Mouse (Mus musculus) left cerebral cortex, postnatal 10 days (tissue): ENCODE measurements around the gene Cntln. TPM values are rescaled to one million over a fixed set of nuclear protein-coding genes. Genes with fewer than 3 reads are reported as not detected.
A peak's percentile ranks its signal among the peaks of the same experiment; 100 is the strongest.

Experiments
- DNase-seq, 2 experiments: peaks; one replicate each; pipeline ENCODE4 v3.0.0; 2021 to 2022; ENCODE audit warnings: low spot score in 2 of 2, mixed read lengths in 1 of 2; ENCODE audit errors: extremely low spot score in 1 of 2
- intact Hi-C: fragments of 180-260 bp; cut with DNase I; formaldehyde crosslinking; loops from one replicate; pipeline ENCODE4 v1.15.1; 2025
- total RNA-seq, 2 experiments: library from RNA; stranded (reverse); gene quantifications; 2 replicates each; pipeline ENCODE4 v1.2.3; 2021

Gene Cntln
- total RNA-seq, 2 experiments from 2014 or later = 7.6 to 8.7 TPM

DNA sequence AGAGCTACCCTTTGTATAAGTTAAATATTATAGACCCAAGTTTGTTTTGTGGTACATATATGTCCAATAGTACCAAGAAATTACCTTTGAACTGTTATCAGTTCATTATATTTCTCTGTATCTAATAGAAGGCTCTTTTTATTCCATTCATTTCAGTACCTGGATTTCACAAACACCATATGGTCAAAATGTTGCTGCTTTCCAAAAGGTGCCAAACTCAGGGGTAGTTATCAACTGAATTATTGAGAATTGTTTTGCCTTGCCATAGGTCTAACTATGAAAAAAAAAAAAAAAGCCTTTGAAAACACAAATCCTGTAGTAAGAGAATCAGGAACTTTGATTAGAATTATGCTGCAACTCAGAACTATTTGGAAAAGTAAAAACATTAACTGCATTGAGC, 126.7 kb downstream of the Cntln start:
- no peak for DNase-seq
- intact Hi-C loops = no loop called here

DNA sequence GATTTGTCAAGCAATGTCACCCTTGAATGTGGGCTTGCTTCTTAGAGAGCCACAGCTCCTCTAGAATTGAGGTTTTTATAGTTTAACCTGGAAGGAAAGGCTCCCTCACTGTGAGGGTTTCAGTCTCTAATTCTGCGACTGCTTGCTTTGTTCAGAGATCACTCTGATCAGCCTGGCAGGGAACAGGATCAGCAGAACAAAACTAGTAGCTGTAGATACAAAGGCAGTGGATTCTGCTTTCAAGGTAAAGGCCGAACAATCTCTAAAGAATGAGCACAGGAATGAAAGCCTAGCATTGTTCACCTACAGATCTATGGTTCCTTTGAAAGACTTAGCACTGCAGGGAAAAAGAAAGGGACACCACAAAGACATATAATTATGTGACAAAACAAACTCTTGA, 161.6 kb downstream of the Cntln start:
- DNase-seq = no peak
- intact Hi-C loops = no loop called here

DNA sequence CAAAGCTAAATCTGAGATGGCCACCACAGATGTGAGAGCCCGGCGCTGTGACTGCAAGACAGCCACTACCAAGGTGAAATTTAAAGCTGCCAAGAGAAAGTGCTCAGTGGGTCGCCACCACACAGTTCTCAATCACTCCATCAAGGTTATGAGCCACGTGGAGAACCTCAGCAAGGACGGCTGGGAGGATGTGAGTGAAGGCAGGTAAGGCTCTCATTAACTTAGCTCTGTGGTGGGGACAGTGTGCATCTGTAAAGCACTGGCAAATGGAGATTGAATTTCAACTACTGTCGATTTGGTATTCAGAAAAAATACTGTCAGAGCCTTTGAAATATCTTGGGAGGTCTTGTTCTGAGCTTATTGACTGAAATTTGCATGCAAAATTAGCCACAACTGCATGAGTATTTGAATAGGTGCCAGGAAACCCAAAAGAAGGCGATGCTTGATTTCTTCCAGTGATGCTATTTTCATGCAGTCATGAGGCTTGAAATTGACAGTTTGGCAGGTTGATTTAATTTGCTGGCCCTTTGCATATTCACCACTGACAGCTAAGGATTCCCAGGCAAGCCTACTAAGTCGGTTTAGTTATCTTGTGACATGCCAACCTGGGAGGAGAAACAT, 165.9 kb downstream of the Cntln start:
- intact Hi-C loops = no loop called here
- DNase-seq = peak in 1 of 2 experiments; percentile 3

DNA sequence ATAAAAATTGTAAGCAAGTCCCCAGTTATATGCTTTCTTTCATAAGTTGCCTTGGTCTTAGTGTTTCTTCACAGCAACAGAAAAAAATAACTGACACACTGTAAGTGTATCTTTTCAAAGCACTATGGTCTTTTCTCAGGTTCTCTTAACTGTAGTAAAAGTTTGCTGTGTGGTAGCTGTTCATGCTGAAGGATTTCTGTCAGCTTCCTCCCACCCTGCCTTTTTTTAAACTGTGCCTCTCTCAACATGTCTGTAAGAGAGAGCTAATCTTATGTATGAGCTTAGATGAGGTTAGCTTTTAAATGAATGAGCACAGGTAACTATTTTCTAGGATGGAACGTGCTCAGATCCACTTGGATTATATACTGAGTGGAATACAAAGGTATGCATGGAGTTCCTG, 170.5 kb downstream of the Cntln start:
- intact Hi-C loops = no loop called here
- DNase-seq = no peak

DNA sequence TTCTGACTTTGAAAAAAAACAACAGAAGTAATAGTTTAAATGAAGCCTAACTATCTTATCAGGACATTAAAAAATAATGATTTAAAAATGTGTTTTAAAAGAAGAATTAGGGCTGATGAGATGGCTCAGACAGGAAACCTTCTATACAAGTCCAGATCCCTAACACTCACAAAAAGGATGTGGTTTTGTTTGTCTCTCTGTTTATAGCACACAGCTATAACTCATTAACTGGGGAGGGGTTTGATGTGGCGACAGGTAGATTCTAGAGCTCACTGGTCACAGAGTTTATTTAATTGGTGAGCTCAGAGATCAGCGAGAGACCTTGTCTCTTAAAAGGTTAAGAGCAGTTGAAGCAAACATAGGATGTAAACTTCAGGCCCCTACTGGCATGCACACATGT, 175.5 kb downstream of the Cntln start:
- DNase-seq = no peak
- intact Hi-C loops = no loop called here

DNA sequence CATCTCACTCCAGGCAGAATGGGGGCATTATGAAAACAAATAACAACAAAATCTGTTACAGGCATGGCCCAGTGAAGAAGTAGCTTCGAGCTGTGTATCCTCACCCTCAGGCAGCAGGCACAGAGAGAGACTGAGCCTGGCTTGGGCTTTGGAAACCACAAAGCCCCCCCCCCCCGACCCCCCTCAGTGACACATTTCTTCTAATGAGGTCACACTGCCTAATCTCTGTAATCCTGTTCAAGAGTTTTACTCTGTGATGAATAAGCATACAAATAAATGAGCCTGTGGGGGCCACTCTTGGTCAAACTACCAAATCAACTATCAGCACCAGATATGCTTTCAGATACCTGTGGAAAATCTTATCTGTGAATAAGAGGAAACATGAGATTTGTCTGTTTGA, 177.6 kb downstream of the Cntln start:
- intact Hi-C loops = no loop called here
- DNase-seq = no peak

DNA sequence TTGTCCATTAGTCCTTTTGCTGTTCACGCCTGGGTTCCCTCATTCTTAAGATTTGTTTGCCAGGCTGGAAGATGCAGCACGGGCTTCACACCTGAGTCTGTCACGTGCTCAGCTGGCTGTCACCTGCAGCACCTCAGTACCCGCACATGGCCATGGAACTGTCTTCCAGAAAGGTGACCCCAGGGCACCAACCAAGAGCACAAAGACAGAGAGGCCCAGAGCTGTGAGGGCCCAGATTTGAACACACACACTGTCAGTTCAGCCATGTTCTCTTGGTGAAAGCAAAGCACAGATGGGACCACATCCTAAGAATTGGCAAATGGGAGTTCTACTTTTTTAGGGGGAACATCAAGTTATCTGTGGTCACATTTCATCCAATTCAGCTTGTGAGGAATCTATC, 211.9 kb downstream of the Cntln start:
- intact Hi-C loops = loop anchor here (2.0 kb wide), 1 partner anchor 219 kb away; no protein-coding TSS in a partner anchor
- no peak for DNase-seq

DNA sequence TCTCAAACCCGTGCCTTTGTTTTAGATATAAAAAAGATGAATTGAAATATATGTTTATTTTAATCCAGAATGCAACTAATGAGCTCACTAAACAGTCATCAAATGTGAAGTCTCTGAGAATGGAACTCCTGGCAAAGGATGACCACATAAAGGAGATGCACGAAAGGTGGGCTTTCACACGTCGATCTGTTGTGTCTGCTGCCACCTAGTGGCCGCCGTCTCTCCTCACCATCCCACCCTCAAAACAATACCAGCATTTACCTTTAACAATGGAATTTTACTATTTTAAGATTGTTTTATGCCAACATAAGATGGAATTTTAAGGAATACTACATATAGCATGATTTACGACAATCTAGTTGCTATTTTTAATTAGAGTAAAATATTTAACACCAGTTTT, 212.6 kb downstream of the Cntln start:
- intact Hi-C loops = loop anchor here (2.0 kb wide), 1 partner anchor 220 kb away; no protein-coding TSS in a partner anchor
- DNase-seq = peak; percentile 21 to 58

DNA sequence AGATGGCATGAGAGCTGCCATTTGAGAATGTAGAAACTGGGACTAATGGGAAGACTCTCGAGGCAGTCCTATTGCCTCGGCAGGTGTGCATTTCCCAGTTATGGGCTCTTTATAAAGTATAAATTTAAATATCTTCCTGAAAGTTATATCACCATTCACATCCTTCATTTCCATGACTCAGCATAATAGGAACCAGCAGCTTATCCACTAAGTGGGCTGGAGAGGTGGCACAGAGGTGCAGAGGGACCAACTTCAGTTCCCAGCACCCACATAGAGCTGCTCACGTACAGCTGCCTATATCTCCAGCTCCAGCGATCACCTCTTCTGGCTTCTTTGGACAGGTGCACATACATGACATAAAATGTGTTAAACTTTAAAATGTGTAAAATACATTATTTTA, 218.1 kb downstream of the Cntln start:
- intact Hi-C loops = no loop called here
- no peak for DNase-seq

DNA sequence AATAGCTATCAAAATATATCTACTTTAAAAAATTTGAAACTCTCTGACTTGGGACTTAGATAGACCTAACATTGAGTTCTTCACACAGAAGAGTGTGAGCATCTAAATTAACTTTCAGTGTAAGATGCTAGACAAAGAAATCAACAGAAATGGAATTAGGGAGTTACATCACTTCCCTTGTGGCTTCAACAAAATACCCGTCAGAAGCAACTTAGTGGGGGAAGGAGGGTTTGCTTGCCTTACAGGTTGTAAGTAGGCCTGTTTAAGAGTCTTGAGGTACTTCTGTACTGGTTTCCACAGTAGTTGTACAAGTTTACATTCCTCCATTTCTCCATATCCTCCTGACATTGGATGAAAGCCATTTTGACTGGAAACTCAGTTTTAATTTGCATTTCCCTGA, 222.3 kb downstream of the Cntln start:
- DNase-seq = no peak
- intact Hi-C loops = no loop called here

DNA sequence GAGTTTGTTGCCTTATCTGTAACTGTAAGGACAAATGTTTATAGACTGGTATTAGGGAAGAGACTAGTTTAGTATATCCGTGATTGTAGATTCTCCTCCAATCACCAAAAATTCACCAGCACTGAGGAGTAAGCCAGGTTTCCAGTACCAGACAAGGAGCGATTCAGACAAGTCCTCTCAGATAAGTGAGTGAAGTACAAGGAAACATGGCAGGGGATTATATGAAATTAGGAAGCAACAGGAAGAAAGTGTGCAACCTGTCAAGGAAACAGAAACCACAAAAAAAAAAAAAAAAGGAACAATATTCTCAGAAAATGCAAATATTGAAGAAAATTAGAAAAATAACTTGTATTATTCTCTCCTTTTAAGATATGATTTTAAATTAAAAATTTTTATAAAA, 222.9 kb downstream of the Cntln start:
- intact Hi-C loops = no loop called here
- no peak for DNase-seq

DNA sequence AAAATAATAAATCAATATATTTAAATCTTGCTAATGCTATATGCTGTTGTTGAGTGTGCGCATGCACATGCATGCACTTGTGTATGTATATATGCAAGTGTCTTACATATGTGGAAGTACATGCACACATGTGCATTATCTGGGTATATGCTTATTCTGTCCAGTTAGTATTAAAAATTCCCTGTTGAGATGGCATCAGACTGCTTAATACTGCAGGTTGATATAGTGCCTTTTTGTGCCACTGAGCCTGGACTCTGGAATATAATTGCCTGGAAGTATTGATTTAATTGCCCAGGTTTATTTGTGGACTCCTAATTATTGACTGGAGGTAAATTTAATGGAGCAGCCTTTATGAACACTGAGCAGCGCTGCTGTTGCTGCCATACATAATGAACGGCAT, 236.2 kb downstream of the Cntln start:
- intact Hi-C loops = no loop called here

DNA sequence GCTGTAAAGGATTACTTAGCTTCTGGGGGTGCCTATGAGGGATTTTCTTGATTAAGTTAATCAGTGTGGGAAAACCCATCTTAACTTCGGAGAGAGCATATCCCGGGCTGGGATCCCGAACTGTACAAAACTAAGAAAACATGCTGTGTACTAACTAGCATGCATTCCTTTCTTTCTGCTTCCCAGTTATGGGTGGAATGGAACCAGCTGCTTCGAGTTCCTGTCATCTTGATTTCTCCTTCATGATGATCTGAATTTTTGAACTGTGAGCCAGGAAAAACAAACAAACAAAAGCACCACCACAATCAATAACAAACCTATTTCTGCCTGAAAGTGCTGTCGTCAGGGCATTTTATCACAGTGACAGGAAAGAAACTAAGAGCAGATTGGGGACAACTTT, 265.6 kb downstream of the Cntln start:
- DNase-seq = no peak
- intact Hi-C loops = no loop called here

More for the DNA sequence above, 236.2 kb downstream of the Cntln start:
- no peak for DNase-seq

DNA sequence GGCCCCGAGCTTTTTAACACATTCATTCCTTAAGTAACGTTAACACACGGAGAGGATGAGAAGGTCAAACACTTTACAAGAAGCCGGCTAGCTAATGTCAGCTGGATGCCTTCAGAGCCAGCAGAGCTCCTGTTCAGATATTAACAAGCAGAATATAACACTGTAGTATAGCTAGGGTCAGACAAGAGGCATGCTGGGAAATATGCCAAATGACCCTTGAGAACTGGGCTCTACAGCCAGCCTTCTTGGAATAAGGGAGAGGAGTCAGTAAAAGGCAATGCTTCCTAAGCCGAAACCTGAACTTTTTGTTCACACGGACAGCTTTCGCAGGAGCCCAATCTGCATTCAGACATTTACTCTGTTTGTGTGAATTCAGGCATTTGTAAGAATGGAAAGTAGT, 267.8 kb downstream of the Cntln start:
- intact Hi-C loops = no loop called here
- DNase-seq = no peak

DNA sequence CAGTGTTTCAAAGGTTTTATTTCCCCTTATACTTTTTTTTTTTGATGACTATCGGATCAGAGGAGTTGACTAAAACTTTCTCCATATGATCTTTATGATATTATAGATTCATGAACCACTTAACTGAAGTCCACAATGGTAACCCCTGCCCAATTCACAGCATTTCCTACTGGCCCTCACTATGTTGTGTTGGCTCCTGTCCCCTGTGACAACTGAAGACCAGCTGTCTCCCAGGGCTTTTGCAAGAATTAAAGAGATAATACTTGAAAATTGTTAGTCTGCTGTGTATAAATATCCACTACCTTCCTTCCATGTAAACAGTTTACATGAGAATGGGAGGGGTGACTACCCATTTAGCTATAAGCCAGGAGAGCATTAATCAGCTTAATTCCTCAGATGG, 270.3 kb downstream of the Cntln start:
- intact Hi-C loops = no loop called here
- no peak for DNase-seq

DNA sequence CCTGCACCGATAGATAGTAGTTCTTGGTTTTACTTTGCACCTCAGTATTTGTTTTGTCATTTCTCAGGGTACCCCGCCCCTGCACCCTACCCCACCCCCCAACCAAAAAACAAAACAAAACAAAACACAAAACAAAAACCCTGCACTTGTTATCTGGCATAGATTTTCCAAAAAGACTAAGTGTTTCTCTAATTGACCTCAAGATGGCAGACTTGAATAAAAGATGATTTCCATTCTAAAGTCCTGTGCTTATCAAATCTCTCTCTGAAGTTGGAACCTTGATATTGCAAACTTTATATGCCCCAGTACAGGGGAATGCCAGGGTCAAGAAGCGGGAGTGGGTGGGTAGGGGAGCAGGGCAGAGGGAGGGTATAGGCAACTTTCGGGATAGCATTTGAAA, 277.0 kb downstream of the Cntln start:
- intact Hi-C loops = loop anchor here (5.0 to 10.0 kb wide), 3 partner anchors 641 to 1394 kb away; partner anchors contain the start of gene Saxo1
- no peak for DNase-seq

DNA sequence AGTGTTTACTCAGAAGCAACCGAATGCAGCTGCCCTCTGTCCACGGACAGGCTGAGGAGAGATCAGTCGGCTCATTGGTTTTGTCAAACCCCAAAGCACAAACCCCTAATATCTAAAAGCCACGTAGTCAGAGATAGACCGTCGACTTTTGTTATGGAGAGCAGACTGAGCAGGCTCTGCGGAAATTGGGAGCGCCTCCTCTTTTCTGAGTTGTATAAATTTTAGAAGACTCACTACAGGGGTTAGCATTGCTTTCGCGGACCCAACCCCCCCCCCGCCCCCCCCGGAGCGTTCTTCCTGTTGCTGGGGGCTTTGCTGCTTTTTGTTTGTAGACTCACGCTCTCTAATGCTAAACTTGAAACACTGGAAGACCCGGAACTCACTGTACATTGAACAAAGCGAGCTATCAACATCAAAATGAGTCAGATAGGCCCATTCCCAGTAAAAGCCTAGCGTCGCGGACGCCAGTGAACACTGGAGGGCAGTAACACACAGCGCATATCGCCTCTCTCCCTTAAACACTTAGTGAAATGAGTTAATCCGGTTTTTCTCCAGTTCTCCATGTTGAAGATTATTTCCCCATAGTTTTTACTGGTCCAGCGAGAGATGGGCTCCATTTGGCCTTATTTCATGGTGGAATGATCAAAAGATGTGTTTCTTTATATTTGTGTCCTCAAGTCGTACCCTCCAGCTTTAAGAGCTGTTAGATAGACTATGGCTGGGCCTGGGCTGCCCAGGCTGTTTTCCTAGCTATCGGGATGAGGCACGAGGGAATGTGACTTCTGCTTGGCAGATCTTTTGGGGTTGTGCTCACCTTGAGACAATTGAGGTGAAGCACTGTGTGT, 278.6 kb downstream of the Cntln start:
- peak; percentile 44 to 54 for DNase-seq
- intact Hi-C loops = loop anchor here (2.0 to 10.0 kb wide), 4 partner anchors 230 to 1392 kb away; partner anchors contain the start of gene Saxo1

DNA sequence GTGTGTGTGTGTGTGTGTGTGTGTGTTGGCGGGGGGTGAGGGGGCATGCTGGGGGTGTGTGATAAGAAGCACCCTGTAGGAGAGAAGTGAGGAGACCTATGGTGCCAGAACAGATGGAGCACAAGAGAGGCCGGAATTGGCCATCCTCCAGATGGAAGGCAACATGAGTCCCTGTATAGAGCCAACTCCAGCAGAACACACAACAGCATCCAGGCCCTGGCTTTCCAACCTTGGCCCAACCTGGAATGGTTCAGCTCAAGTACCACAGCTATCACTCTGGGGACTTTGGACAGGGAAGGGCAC, 279.2 kb downstream of the Cntln start:
- intact Hi-C loops = loop anchor here (2.0 to 10.0 kb wide), 4 partner anchors 230 to 1392 kb away; partner anchors contain the start of gene Saxo1
- DNase-seq = no peak

DNA sequence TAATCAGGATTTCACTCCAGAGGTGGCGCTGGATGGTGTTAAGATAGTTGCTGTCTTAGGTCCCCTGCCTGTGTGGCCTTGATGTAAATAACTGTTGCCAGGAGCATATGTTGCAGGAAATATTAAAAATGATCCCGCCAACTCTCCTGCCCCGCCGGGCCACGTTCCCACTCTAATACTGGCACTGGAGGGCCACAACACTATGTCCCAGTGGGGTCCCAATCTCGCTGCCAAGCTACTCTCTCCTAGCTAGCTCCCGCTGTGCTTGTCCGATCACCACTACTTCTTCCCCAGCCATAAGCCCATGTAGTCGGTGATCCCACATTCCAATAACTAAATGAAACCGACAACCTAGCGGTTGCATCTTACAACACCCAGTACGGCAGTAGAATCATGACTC, 283.9 kb downstream of the Cntln start:
- intact Hi-C loops = loop anchor here (10.0 kb wide), 1 partner anchor 1387 kb away; the partner anchor contains the start of gene Saxo1
- DNase-seq = no peak

DNA sequence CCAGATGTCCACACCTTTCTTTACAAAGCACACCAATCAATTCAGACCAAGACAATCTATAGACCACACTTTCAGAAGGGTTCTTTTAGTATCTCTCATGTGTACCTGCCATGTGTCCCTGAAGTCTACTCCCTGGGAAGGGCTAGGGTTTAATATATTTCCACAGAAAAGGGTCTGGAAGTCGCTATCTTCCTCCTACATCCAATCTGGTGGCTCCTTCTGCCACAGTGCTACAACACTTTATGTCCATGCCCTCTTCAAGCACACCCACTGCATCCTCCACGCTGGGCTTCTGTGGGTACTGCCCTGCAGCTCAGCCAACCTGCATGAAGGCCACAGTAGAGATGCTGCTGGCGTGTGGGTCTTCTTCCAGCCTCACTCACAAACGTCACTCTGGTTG, 291.4 kb downstream of the Cntln start:
- intact Hi-C loops = no loop called here

More for the DNA sequence above, 291.4 kb downstream of the Cntln start:
- DNase-seq = no peak
